Mouse (Mus musculus) intestine, embryonic 16.5 days (tissue): Measurements from ENCODE around the gene Prss50. TPM values are rescaled to one million over a fixed set of nuclear protein-coding genes. Genes with fewer than 3 reads are reported as not detected.

ENCODE experiments used
- ATAC-seq: fragments of 200-750 bp; cut with Nextera tagmentation; 2 replicates; pipeline ENCODE4 v1.8.0; 2017; ENCODE audit warnings: moderate TSS enrichment, moderate library complexity
- H3K27ac ChIP-seq: fragments of 300-500 bp; sonication (generic); 2 replicates; pipeline ENCODE4 v1.5.1; 2014; ENCODE audit warnings: mild to moderate bottlenecking, low read length
- H3K27me3 ChIP-seq: fragments of 300-500 bp; sonication (generic); replicated peaks from 2 replicates; pipeline ENCODE4 v1.6.1; 2014; ENCODE audit warnings: low read length, control low read depth, mixed read lengths; ENCODE audit not compliant: control insufficient read depth, insufficient read depth
- H3K36me3 ChIP-seq: fragments of 300-500 bp; sonication (generic); 2 replicates; pipeline ENCODE4 v1.6.1; 2014; ENCODE audit warnings: low read length, control low read depth; ENCODE audit not compliant: control insufficient read depth, insufficient read depth
- H3K4me1 ChIP-seq: fragments of 300-500 bp; sonication (generic); 2 replicates; pipeline ENCODE4 v1.6.1; 2014; ENCODE audit warnings: low read length, control low read depth, mixed read lengths; ENCODE audit not compliant: control insufficient read depth, insufficient read depth
- H3K4me2 ChIP-seq: fragments of 300-500 bp; sonication (generic); 2 replicates; pipeline ENCODE4 v1.6.1; 2014; ENCODE audit warnings: low read depth, low read length, control low read depth
- H3K4me3 ChIP-seq: fragments of 300-500 bp; sonication (generic); 2 replicates; pipeline ENCODE4 v1.5.1; 2014; ENCODE audit warnings: mild to moderate bottlenecking, low read length
- H3K9ac ChIP-seq: fragments of 300-500 bp; sonication (generic); 2 replicates; pipeline ENCODE4 v1.6.1; 2014; ENCODE audit warnings: low read depth, low read length
- H3K9me3 ChIP-seq: fragments of 300-500 bp; sonication (generic); 2 replicates; pipeline ENCODE4 v1.6.1; 2016; ENCODE audit warnings: low read length, control low read depth; ENCODE audit not compliant: control insufficient read depth
- WGBS: fragments of 180-500 bp; shearing (Covaris S2); extraction: QIAGEN DNeasy Blood & Tissue Kit; methylation state at CpG from one replicate; pipeline ENCODE4 v1.1.7; 2014; 5-methylcytosine and 5-hydroxymethylcytosine counted together
- polyA plus RNA-seq: library from polyadenylated mRNA; unstranded; fragments of >200 nt; fragmentation: Nextera tagmentation; extraction: Ambion mirVana; gene quantifications from 2 replicates; pipeline ENCODE4 v1.2.1, GENCODE M21; 2015

The Prss50 gene
- polyA plus RNA-seq, 1 experiment from 2014 or later: 0.61 TPM

DNA sequence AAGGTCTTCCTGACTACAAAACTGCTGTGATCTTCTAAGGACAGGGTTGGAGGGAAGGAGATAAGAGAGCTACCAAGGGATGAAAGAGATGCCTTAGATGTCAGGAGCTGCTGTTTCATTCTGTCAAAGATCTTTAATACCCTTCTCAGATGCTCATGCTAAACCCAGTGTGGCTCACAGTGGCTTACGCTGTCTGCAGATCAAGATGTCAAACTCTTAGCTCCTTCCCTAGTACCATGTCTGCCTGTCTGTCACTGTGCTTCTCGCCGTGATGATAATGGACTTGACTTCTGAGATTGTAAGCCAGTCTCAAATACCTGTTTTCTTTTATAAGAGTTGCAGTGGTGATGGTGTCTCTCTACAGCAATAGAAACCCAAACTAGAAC is 50.9 kb downstream of the Prss50 start:
- Histone ChIP-seq H3K9ac (no peak overlapping the region), H3K27me3 (no peaks in the 10 kb centered on the region), H3K4me3 (no peak overlapping the region), H3K4me2 (no peak overlapping the region), H3K4me1 (no peaks in the 10 kb centered on the region), H3K36me3 (no peaks in the 10 kb centered on the region), H3K9me3 (no peaks in the 10 kb centered on the region), H3K27ac (no peak overlapping the region)
- no peak for ATAC-seq
- 95% methylated on average over 3 of the region's 3 CpGs for WGBS

DNA sequence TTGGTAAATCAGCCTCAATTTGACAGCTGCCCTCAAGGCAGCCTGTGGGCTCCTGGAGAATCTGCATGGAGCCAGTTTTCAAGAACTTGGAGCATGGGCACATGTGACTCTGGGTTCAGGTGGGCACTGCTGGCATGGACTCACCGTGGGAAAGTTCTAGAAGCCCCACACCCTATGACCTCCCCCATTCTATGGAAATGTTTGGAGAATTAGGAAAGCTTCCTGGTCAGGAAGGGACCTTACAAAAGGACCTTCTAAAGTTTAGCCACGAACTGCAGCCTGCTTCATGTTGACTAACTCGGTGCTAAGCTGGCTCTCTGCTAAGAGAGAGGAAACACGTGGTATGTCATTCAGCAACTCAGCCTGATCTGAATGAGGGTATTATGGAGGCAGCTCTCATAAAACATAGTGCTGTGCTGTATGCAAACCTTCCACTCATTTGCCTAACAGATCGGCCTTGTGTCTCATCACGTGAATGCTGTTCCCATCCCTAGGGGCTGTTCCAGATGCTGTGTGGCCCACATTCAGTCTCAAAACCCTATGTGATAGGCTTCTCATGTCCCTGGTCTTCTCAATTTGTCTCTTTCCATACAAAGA is 51.7 kb downstream of the Prss50 start:
- ATAC-seq: no peak
- 73% methylated on average over 6 of the region's 6 CpGs for WGBS
- H3K36me3 ChIP-seq: no peaks in the 10 kb centered on the region

More for the DNA sequence above, 51.7 kb downstream of the Prss50 start:
- no peaks in the 10 kb centered on the region for H3K9me3 ChIP-seq
- no peak overlapping the region for H3K4me2 ChIP-seq
- H3K27ac ChIP-seq: no peak overlapping the region
- H3K27me3 ChIP-seq: no peaks in the 10 kb centered on the region
- no peak overlapping the region for H3K4me3 ChIP-seq
- H3K4me1 ChIP-seq: no peaks in the 10 kb centered on the region
- no peak overlapping the region for H3K9ac ChIP-seq

Other genes starting within 250 kb of the Prss50 start
- 25.7 and 28.4 TPM in 2 replicates for gene Nradd, start 233.5 kb upstream of the Prss50 start, polyA plus RNA-seq
- 4.0 and 4.2 TPM in 2 replicates for gene Nbeal2, start 203.8 kb upstream of the Prss50 start, polyA plus RNA-seq
- gene Ccdc12, start 201.5 kb upstream of the Prss50 start, polyA plus RNA-seq: 168 and 188 TPM in 2 replicates
- gene Myl3, start 116.1 kb upstream of the Prss50 start, polyA plus RNA-seq: 0.67 and 0.71 TPM in 2 replicates
- 15.4 and 16.4 TPM in 2 replicates for gene Pth1r, start 110.8 kb upstream of the Prss50 start, polyA plus RNA-seq
- gene Prss42, start 59.8 kb upstream of the Prss50 start, polyA plus RNA-seq: not detected in 2 replicates
- gene Prss44, start 44.0 kb upstream of the Prss50 start, polyA plus RNA-seq: not detected in 2 replicates
- gene Prss43, start 31.3 kb upstream of the Prss50 start, polyA plus RNA-seq: not detected in 2 replicates
- not detected in 2 replicates for gene Prss45, start 23.4 kb upstream of the Prss50 start, polyA plus RNA-seq
- not detected in 2 replicates for gene Prss46, start 13.5 kb upstream of the Prss50 start, polyA plus RNA-seq
- 9.2 and 10.8 TPM in 2 replicates for gene Als2cl, start 21.9 kb downstream of the Prss50 start, polyA plus RNA-seq
- gene Tmie, start 22.1 kb downstream of the Prss50 start, polyA plus RNA-seq: 3.2 and 4.3 TPM in 2 replicates
- gene Fam240a, start 58.9 kb downstream of the Prss50 start, polyA plus RNA-seq: not detected in 2 replicates
- gene Tdgf1, start 88.2 kb downstream of the Prss50 start, polyA plus RNA-seq: not detected in 2 replicates
- 0.06 and 0.16 TPM in 2 replicates for gene Lrrc2, start 93.6 kb downstream of the Prss50 start, polyA plus RNA-seq
- gene Rtp3, start 132.6 kb downstream of the Prss50 start, polyA plus RNA-seq: 0.18 and 0.55 TPM in 2 replicates
- 3.2 and 3.4 TPM in 2 replicates for gene Ltf, start 161.3 kb downstream of the Prss50 start, polyA plus RNA-seq
- gene Ccrl2, start 199.6 kb downstream of the Prss50 start, polyA plus RNA-seq: 1.9 and 2.5 TPM in 2 replicates